Mouse (Mus musculus) cortical plate, adult 2 months (tissue): ENCODE measurements around the gene Ugp2.

Experiments used
- CTCF ChIP-seq: fragments of 200-500 bp; IDR thresholded peaks from 2 replicates; pipeline ENCODE4 v1.5.1; 2011; ENCODE audit warnings: mild to moderate bottlenecking, control low read depth, low read length; ENCODE audit not compliant: insufficient read depth; ENCODE audit errors: extremely low read depth
- POLR2A ChIP-seq: fragments of 200-500 bp; IDR thresholded peaks from 2 replicates; pipeline ENCODE4 v1.6.1; 2011; ENCODE audit warnings: mild to moderate bottlenecking, low read length, control low read depth; ENCODE audit not compliant: insufficient read depth; ENCODE audit errors: extremely low read depth

DNA sequence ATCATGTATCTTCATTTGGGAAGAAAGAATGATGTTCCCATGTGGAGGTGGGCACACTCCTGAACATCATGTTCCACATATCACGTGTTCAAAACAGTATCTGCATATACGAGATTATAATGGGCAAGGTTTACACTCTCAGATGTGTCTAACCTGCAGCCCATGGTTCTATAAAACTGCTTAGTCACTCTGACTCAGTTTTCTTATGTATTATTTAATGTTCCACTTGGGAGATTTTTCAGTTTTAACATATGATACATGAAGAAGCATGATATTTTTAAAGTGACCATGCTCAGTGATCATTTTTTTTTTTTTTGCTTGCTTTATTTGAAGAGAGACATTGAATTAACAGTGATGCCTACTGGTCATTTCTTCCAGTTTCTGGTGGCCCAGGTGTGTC, 30.2 kb upstream of the Ugp2 start:
- TF ChIP-seq CTCF = no peak
- no peak for TF ChIP-seq POLR2A
